12 mouse cellular contexts compared by ENCODE assay signal in genomic region chr8:12905599-12906321, GRCm38 (mm10). TPM values are rescaled to one million over a fixed set of nuclear protein-coding genes. Genes with fewer than 3 reads are reported as not detected.
A peak's percentile ranks its signal among the peaks of the same experiment; 100 is the strongest.
DNase-seq lines count a peak whose midpoint lies in the region; ATAC-seq and TF ChIP-seq lines count a peak whose summit lies in the region.
"Had no signal": no experiment of that assay in that cellular context is flagged by ENCODE, and none has a peak within 500 bp of the region (broad histone marks: within the 10 kb centered on the region; RNA-seq: fewer than 3 reads in every experiment).

No protein-coding gene starts in this region.

- H3K4me2 ChIP-seq in forebrain, embryonic 16.5 days (ENCODE audit: low read length): no peak overlapping the region
- H3K4me2 ChIP-seq in heart, postnatal 0 days (ENCODE audit: low read depth, low read length): no peak overlapping the region

- no peak for TF ChIP-seq CTCF in heart, postnatal 0 days (IDR thresholded peaks at IDR 0.05; ENCODE audit: low read depth)

- H3K27me3 ChIP-seq in forebrain, embryonic 10.5 days (ENCODE audit: poor library complexity, severe bottlenecking): no peaks in the 10 kb centered on the region
- no peaks in the 10 kb centered on the region for H3K27me3 ChIP-seq in forebrain, embryonic 16.5 days (replicated peaks; ENCODE audit: control insufficient read depth, insufficient read depth, low read length)
- no peaks in the 10 kb centered on the region; the same call in 1 of the 2 replicates for H3K27me3 ChIP-seq in heart, postnatal 0 days (ENCODE audit: control insufficient read depth, insufficient read depth, low read length)
- no peaks in the 10 kb centered on the region for H3K27me3 ChIP-seq in limb, embryonic 10.5 days (ENCODE audit: low read depth, poor library complexity, severe bottlenecking)

- peaks cover 10% of the 10 kb centered on the region for H3K36me3 ChIP-seq in forebrain, embryonic 10.5 days (replicated peaks)
- H3K36me3 ChIP-seq in forebrain, embryonic 16.5 days (ENCODE audit: control insufficient read depth, insufficient read depth): no peaks in the 10 kb centered on the region
- no peaks in the 10 kb centered on the region for H3K36me3 ChIP-seq in heart, postnatal 0 days (replicated peaks; ENCODE audit: control insufficient read depth, insufficient read depth, low read length)
- no peaks in the 10 kb centered on the region for H3K36me3 ChIP-seq in limb, embryonic 10.5 days

- H3K9ac ChIP-seq in forebrain, embryonic 16.5 days (replicated peaks; ENCODE audit: low read depth, low read length): no peak overlapping the region
- no peak overlapping the region for H3K9ac ChIP-seq in heart, postnatal 0 days (replicated peaks; ENCODE audit: low read depth, low read length)

- peak overlapping the region; percentile 32; the same call in 1 of the 2 replicates for H3K27ac ChIP-seq in forebrain, embryonic 10.5 days
- H3K27ac ChIP-seq in forebrain, embryonic 16.5 days (ENCODE audit: low read length): no peak overlapping the region
- H3K27ac ChIP-seq in heart, postnatal 0 days (ENCODE audit: low read depth): peak overlapping the region; percentile 78
- H3K27ac ChIP-seq in limb, embryonic 10.5 days: peak overlapping the region; percentile 46; the same call in 1 of the 2 replicates

- ATAC-seq in forebrain, embryonic 16.5 days: no peak
- peak; percentile 90 for ATAC-seq in heart, postnatal 0 days (ENCODE audit: insufficient read depth, low read depth)
- ATAC-seq in erythroid progenitor cell, adult 5-6 weeks (replicated peaks; ENCODE audit: low FRiP score, poor library complexity, severe bottlenecking): no peak
- ATAC-seq: activated CD4-positive, CD25-positive, alpha-beta regulatory T cell, adult 4 months had no signal

- H3K4me1 ChIP-seq in forebrain, embryonic 10.5 days: peaks cover 37% of the 10 kb centered on the region
- 0 out of 2 replicates have a peak, but pooled peaks cover 2% of the 10 kb centered on the region for H3K4me1 ChIP-seq in forebrain, embryonic 16.5 days (replicated peaks; ENCODE audit: control insufficient read depth, insufficient read depth, low read length)
- no peaks in the 10 kb centered on the region for H3K4me1 ChIP-seq in heart, postnatal 0 days (ENCODE audit: control insufficient read depth, insufficient read depth)
- H3K4me1 ChIP-seq in limb, embryonic 10.5 days: peaks cover 19% of the 10 kb centered on the region

- 88% methylated on average over 11 of the region's 11 CpGs for WGBS in forebrain, embryonic 10.5 days
- WGBS in forebrain, embryonic 16.5 days: 78% methylated on average over 11 of the region's 11 CpGs
- 63% methylated on average over 11 of the region's 11 CpGs for WGBS in heart, postnatal 0 days
- 89% methylated on average over 11 of the region's 11 CpGs for WGBS in limb, embryonic 10.5 days

- no peaks in the 10 kb centered on the region for H3K9me3 ChIP-seq in forebrain, embryonic 10.5 days
- no peaks in the 10 kb centered on the region for H3K9me3 ChIP-seq in forebrain, embryonic 16.5 days (ENCODE audit: control insufficient read depth, low read length)
- H3K9me3 ChIP-seq in heart, postnatal 0 days (replicated peaks; ENCODE audit: control insufficient read depth, low read length): no peaks in the 10 kb centered on the region
- no peaks in the 10 kb centered on the region for H3K9me3 ChIP-seq in limb, embryonic 10.5 days (replicated peaks)

- TF ChIP-seq EP300 in heart, postnatal 0 days (IDR thresholded peaks at IDR 0.05; ENCODE audit: low read depth): peak; percentile 95

- H3K4me3 ChIP-seq in forebrain, embryonic 10.5 days: no peak overlapping the region
- H3K4me3 ChIP-seq in forebrain, embryonic 16.5 days (replicated peaks; ENCODE audit: low read length): no peak overlapping the region
- no peak overlapping the region for H3K4me3 ChIP-seq in heart, postnatal 0 days (ENCODE audit: low read depth, low read length)
- no peak overlapping the region for H3K4me3 ChIP-seq in limb, embryonic 10.5 days

- no peak for DNase-seq in forebrain, embryonic 10.5 days (ENCODE audit: extremely low spot score, low spot score)
- peak; percentile 30 to 37 for DNase-seq in adrenal gland, postnatal 36 days
- DNase-seq in heart, postnatal 0 days (ENCODE audit: low spot score): peak; percentile 43
- no peak for DNase-seq in limb, embryonic 10.5 days (ENCODE audit: low spot score)
- DNase-seq in right cerebral cortex, adult 2 months (ENCODE audit: low spot score in 2 of 2): no peak
- DNase-seq in layer of hippocampus, postnatal 10 days (ENCODE audit: low spot score in 2 of 2): no peak
- DNase-seq: embryo, embryonic 11 days; thymus, postnatal 25 days had no signal

RNA-seq across cellular contexts. Expression of gene Mcf2l, which starts 32.2 kb away (rescaled TPM):
- 26.3 and 32.5 TPM in 2 replicates for polyA plus RNA-seq in forebrain, embryonic 10.5 days (2016; fragmentation: Nextera tagmentation; extraction: Ambion mirVana)
- polyA plus RNA-seq in forebrain, embryonic 16.5 days (2015; fragmentation: Nextera tagmentation; extraction: Ambion mirVana): 153 and 163 TPM in 2 replicates
- total RNA-seq in adrenal gland, postnatal 36 days (2021): 10 to 100 TPM; 13.1 to 36.9 TPM
- 22.1 and 22.9 TPM in 2 replicates for total RNA-seq in heart, postnatal 0 days (2014; rRNA removed; ENCODE audit: low replicate concordance)
- 6.6 and 7.5 TPM in 2 replicates for polyA plus RNA-seq in heart, postnatal 0 days (2015; fragmentation: Nextera tagmentation; extraction: Ambion mirVana)
- 5.7 and 10.3 TPM in 2 replicates for polyA plus RNA-seq in limb, embryonic 10.5 days (2016; fragmentation: Nextera tagmentation; extraction: Ambion mirVana)
- 1.3 TPM in 1 of 2 replicates, not detected in the other for total RNA-seq in erythroid progenitor cell, adult 5-6 weeks (2015; ENCODE audit: low replicate concordance)
- 1.2 and 1.7 TPM in 2 replicates for total RNA-seq in erythroid progenitor cell, adult 5-6 weeks (2017; ENCODE audit: low replicate concordance)
- total RNA-seq in layer of hippocampus, postnatal 10 days (2021): 100 to 1,000 TPM; 269 to 278 TPM
- total RNA-seq: CH12.LX had no signal

Comparison
In these comparisons a context has a peak if more than half of its experiments do, and no peak if none do; other contexts are left out.
1. DNase-seq: peak in adrenal gland, postnatal 36 days (2 of 2) and heart, postnatal 0 days (single experiment); none in forebrain, embryonic 10.5 days (single experiment), limb, embryonic 10.5 days (single experiment), right cerebral cortex, adult 2 months (0 of 2) and layer of hippocampus, postnatal 10 days (0 of 2).
2. RNA of gene Mcf2l, which starts 32.2 kb away (total RNA-seq): 269 to 278 TPM in layer of hippocampus, postnatal 10 days; 13.1 to 36.9 TPM in adrenal gland, postnatal 36 days, 22.1 to 22.9 TPM in heart, postnatal 0 days and 1.2 to 1.7 TPM in erythroid progenitor cell, adult 5-6 weeks; every median in the first group is over 4 times any median in the second.